Comparison of ENCODE assay signal across 9 mouse cellular contexts in genomic region chr1:161196364-161196763, GRCm38 (mm10). TPM values are rescaled to one million over a fixed set of nuclear protein-coding genes. Genes with fewer than 3 reads are reported as not detected.
DNase-seq lines count a peak whose midpoint lies in the region; ATAC-seq and TF ChIP-seq lines count a peak whose summit lies in the region.
"Not testable (repeated sequence)": the region's sequence is repeated elsewhere in the genome, so short reads cannot be mapped to it uniquely, and the experiment has no call there.
"Had no signal": no experiment of that assay in that cellular context is flagged by ENCODE, and none has a peak within 500 bp of the region (broad histone marks: within the 10 kb centered on the region; RNA-seq: fewer than 3 reads in every experiment).

No protein-coding gene starts in this region.

- DNase-seq in forebrain, embryonic 10.5 days (ENCODE audit: extremely low spot score, low spot score); heart, embryonic 10.5 days (ENCODE audit: low spot score); hindbrain, embryonic 14.5 days (ENCODE audit: low spot score); kidney, postnatal 0 days (ENCODE audit: low spot score); liver, embryonic 14.5 days (ENCODE audit: low read depth in 3 of 3, low spot score in 3 of 3): not testable (repeated sequence)

- not testable (repeated sequence) for H3K27me3 ChIP-seq in forebrain, embryonic 10.5 days (ENCODE audit: poor library complexity, severe bottlenecking); heart, embryonic 10.5 days (ENCODE audit: insufficient read depth, poor library complexity, severe bottlenecking); hindbrain, embryonic 14.5 days (ENCODE audit: control insufficient read depth, insufficient read depth, low read length); kidney, postnatal 0 days (ENCODE audit: insufficient read depth, low read length); liver, embryonic 14.5 days (ENCODE audit: control insufficient read depth, insufficient read depth, low read length); midbrain, embryonic 13.5 days; small intestine, adult 2 months (ENCODE audit: control insufficient read depth, insufficient read depth, low read length)

- H3K4me3 ChIP-seq in brown adipose tissue, adult 24 weeks (ENCODE audit: insufficient read depth, low read depth, low read length): peak overlapping the region; percentile 65
- peak overlapping the region; percentile 57 for H3K4me3 ChIP-seq in forebrain, embryonic 10.5 days
- peak overlapping the region; percentile 61 for H3K4me3 ChIP-seq in heart, embryonic 10.5 days
- H3K4me3 ChIP-seq in hindbrain, embryonic 14.5 days (replicated peaks; ENCODE audit: low read length): peak overlapping the region; percentile 37
- peak overlapping the region; percentile 48; the same call in 1 of the 2 replicates for H3K4me3 ChIP-seq in kidney, postnatal 0 days (replicated peaks; ENCODE audit: low read depth, low read length)
- H3K4me3 ChIP-seq in liver, embryonic 14.5 days (ENCODE audit: insufficient read depth in 1 of 2, low read depth in 2 of 2, low read length in 2 of 2): peak overlapping the region in 1 of 2 experiments; percentile 80; a peak in 2 of 4 replicates
- peak overlapping the region; percentile 46 for H3K4me3 ChIP-seq in midbrain, embryonic 13.5 days (replicated peaks)
- peak overlapping the region; percentile 3; the same call in 1 of the 2 replicates for H3K4me3 ChIP-seq in small intestine, adult 2 months (ENCODE audit: low read depth, low read length)

- peak overlapping the region; percentile 15; the same call in 1 of the 2 replicates for H3K27ac ChIP-seq in brown adipose tissue, adult 24 weeks (replicated peaks; ENCODE audit: low read depth, low read length)
- H3K27ac ChIP-seq in forebrain, embryonic 10.5 days: peak overlapping the region; percentile 80
- 0 out of 2 replicates have a peak overlapping the region, but pooled peaks have one; percentile 60 for H3K27ac ChIP-seq in heart, embryonic 10.5 days
- peak overlapping the region; percentile 65; the same call in 1 of the 2 replicates for H3K27ac ChIP-seq in hindbrain, embryonic 14.5 days
- H3K27ac ChIP-seq in kidney, postnatal 0 days; liver, embryonic 14.5 days; small intestine, adult 2 months (ENCODE audit: insufficient read depth, low read depth, low read length): not testable (repeated sequence)
- H3K27ac ChIP-seq in midbrain, embryonic 13.5 days: peak overlapping the region; percentile 74

- ATAC-seq in hindbrain, embryonic 14.5 days (ENCODE audit: low FRiP score); kidney, postnatal 0 days (replicated peaks; ENCODE audit: low FRiP score, low read depth); liver, embryonic 14.5 days (ENCODE audit: insufficient read depth); midbrain, embryonic 13.5 days: not testable (repeated sequence)

- peak overlapping the region; percentile 47; the same call in 1 of the 2 replicates for H3K9ac ChIP-seq in hindbrain, embryonic 14.5 days
- 0 out of 2 replicates have a peak overlapping the region, but pooled peaks have one; percentile 40 for H3K9ac ChIP-seq in kidney, postnatal 0 days (ENCODE audit: low read depth, low read length)
- H3K9ac ChIP-seq in liver, embryonic 14.5 days (replicated peaks); midbrain, embryonic 13.5 days (replicated peaks): not testable (repeated sequence)

- not testable (repeated sequence) for TF ChIP-seq POLR2A in small intestine, adult 2 months (IDR thresholded peaks at IDR 0.05; ENCODE audit: low read depth, low read length)

- H3K4me1 ChIP-seq in brown adipose tissue, adult 24 weeks (ENCODE audit: control insufficient read depth, insufficient read depth, insufficient read length, low read length); forebrain, embryonic 10.5 days; heart, embryonic 10.5 days; hindbrain, embryonic 14.5 days (replicated peaks; ENCODE audit: control insufficient read depth, insufficient read depth, low read length); kidney, postnatal 0 days (replicated peaks; ENCODE audit: insufficient read depth, low read length); liver, embryonic 14.5 days (replicated peaks; ENCODE audit: control insufficient read depth in 2 of 2, insufficient read depth in 2 of 2, low read length in 1 of 2); small intestine, adult 2 months (ENCODE audit: control insufficient read depth, insufficient read depth, insufficient read length, low read length): not testable (repeated sequence)
- H3K4me1 ChIP-seq in midbrain, embryonic 13.5 days (replicated peaks): peaks cover 14% of the 10 kb centered on the region; the same call in 1 of the 2 replicates

- H3K36me3 ChIP-seq in forebrain, embryonic 10.5 days (replicated peaks); heart, embryonic 10.5 days; hindbrain, embryonic 14.5 days (replicated peaks; ENCODE audit: control insufficient read depth, insufficient read depth); kidney, postnatal 0 days (ENCODE audit: insufficient read depth, low read length); liver, embryonic 14.5 days (replicated peaks; ENCODE audit: control insufficient read depth, insufficient read depth, low read depth); midbrain, embryonic 13.5 days; small intestine, adult 2 months (ENCODE audit: control insufficient read depth, insufficient read depth, low read length): not testable (repeated sequence)

- not testable (repeated sequence) for TF ChIP-seq EP300 in liver, embryonic 14.5 days (IDR thresholded peaks at IDR 0.05; ENCODE audit: low read depth)

- not testable (repeated sequence) for TF ChIP-seq CTCF in kidney, postnatal 0 days (IDR thresholded peaks at IDR 0.05; ENCODE audit: low read depth); liver, embryonic 14.5 days (IDR thresholded peaks at IDR 0.05; ENCODE audit: low read depth); small intestine, adult 2 months (IDR thresholded peaks at IDR 0.05; ENCODE audit: extremely low read depth, insufficient read length, insufficient replicate concordance, low read depth, low read length)

- WGBS in forebrain, embryonic 10.5 days: 60% methylated on average over 11 of the region's 11 CpGs
- WGBS in heart, embryonic 10.5 days: 56% methylated on average over 11 of the region's 11 CpGs
- WGBS in hindbrain, embryonic 14.5 days: 42% methylated on average over 11 of the region's 11 CpGs
- 52% methylated on average over 11 of the region's 11 CpGs for WGBS in kidney, postnatal 0 days
- 53% methylated on average over 11 of the region's 11 CpGs for WGBS in liver, embryonic 14.5 days (ENCODE audit: insufficient replicate concordance)
- 52% methylated on average over 11 of the region's 11 CpGs for WGBS in midbrain, embryonic 13.5 days
- WGBS in small intestine, adult 2 months: 38% methylated on average over 11 of the region's 11 CpGs

- peak overlapping the region; percentile 73 for H3K4me2 ChIP-seq in hindbrain, embryonic 14.5 days (replicated peaks)
- H3K4me2 ChIP-seq in kidney, postnatal 0 days (ENCODE audit: low read length): peak overlapping the region; percentile 77
- peak overlapping the region; percentile 90 for H3K4me2 ChIP-seq in liver, embryonic 14.5 days (ENCODE audit: low read depth)
- H3K4me2 ChIP-seq in midbrain, embryonic 13.5 days (replicated peaks): peak overlapping the region; percentile 63

- H3K9me3 ChIP-seq in forebrain, embryonic 10.5 days; heart, embryonic 10.5 days; hindbrain, embryonic 14.5 days (ENCODE audit: control insufficient read depth, low read length); kidney, postnatal 0 days (replicated peaks; ENCODE audit: low read length); liver, embryonic 14.5 days (ENCODE audit: control insufficient read depth, low read length); midbrain, embryonic 13.5 days: not testable (repeated sequence)

RNA-seq across cellular contexts. Expression of gene Tex50, which starts 37.2 kb away (rescaled TPM):
- polyA plus RNA-seq in brown adipose tissue, adult 24 weeks (2012; ENCODE audit: insufficient read depth, insufficient read length, missing spikeins): not detected in 2 replicates
- 0.16 and 0.47 TPM in 2 replicates for polyA plus RNA-seq in forebrain, embryonic 10.5 days (2016; fragmentation: Nextera tagmentation; extraction: Ambion mirVana)
- 0.15 TPM in 1 of 2 replicates, not detected in the other for polyA plus RNA-seq in heart, embryonic 10.5 days (2016; fragmentation: Nextera tagmentation; extraction: Ambion mirVana)
- 0.59 and 0.66 TPM in 2 replicates for polyA plus RNA-seq in hindbrain, embryonic 14.5 days (2014; fragmentation: Nextera tagmentation; extraction: Ambion mirVana)
- polyA plus RNA-seq in kidney, postnatal 0 days (2015; fragmentation: Nextera tagmentation; extraction: Ambion mirVana): 0.11 and 0.16 TPM in 2 replicates
- not detected in 2 replicates for polyA plus RNA-seq in liver, embryonic 14.5 days (2012; rRNA removed)
- polyA plus RNA-seq in liver, embryonic 14.5 days (2014; fragmentation: Nextera tagmentation; extraction: Ambion mirVana): not detected in 2 replicates
- 0.55 and 0.66 TPM in 2 replicates for polyA plus RNA-seq in midbrain, embryonic 13.5 days (2015; fragmentation: Nextera tagmentation; extraction: Ambion mirVana)
- not detected in 2 replicates for polyA plus RNA-seq in small intestine, adult 2 months (2012; rRNA removed)
- polyA plus RNA-seq: C2C12 had no signal

RNA-seq across cellular contexts. Expression of gene Ankrd45, which starts 53.9 kb away (rescaled TPM):
- polyA plus RNA-seq in brown adipose tissue, adult 24 weeks (2012; ENCODE audit: insufficient read depth, insufficient read length, missing spikeins): not detected in 2 replicates
- 8.8 and 8.9 TPM in 2 replicates for polyA plus RNA-seq in forebrain, embryonic 10.5 days (2016; fragmentation: Nextera tagmentation; extraction: Ambion mirVana)
- 2.0 and 2.8 TPM in 2 replicates for polyA plus RNA-seq in heart, embryonic 10.5 days (2016; fragmentation: Nextera tagmentation; extraction: Ambion mirVana)
- polyA plus RNA-seq in hindbrain, embryonic 14.5 days (2014; fragmentation: Nextera tagmentation; extraction: Ambion mirVana): 25.1 and 29.8 TPM in 2 replicates
- polyA plus RNA-seq in kidney, postnatal 0 days (2015; fragmentation: Nextera tagmentation; extraction: Ambion mirVana): 4.5 and 4.8 TPM in 2 replicates
- 0.02 TPM in 2 replicates for polyA plus RNA-seq in liver, embryonic 14.5 days (2012; rRNA removed)
- 0.09 TPM in 1 of 2 replicates, not detected in the other for polyA plus RNA-seq in liver, embryonic 14.5 days (2014; fragmentation: Nextera tagmentation; extraction: Ambion mirVana)
- 10.7 and 13.4 TPM in 2 replicates for polyA plus RNA-seq in midbrain, embryonic 13.5 days (2015; fragmentation: Nextera tagmentation; extraction: Ambion mirVana)
- not detected in 2 replicates for polyA plus RNA-seq in small intestine, adult 2 months (2012; rRNA removed)

RNA-seq across cellular contexts. Expression of gene Prdx6, which starts 54.7 kb away (rescaled TPM):
- 268 and 347 TPM in 2 replicates for polyA plus RNA-seq in brown adipose tissue, adult 24 weeks (2012; ENCODE audit: insufficient read depth, insufficient read length, missing spikeins)
- 663 and 680 TPM in 2 replicates for polyA plus RNA-seq in forebrain, embryonic 10.5 days (2016; fragmentation: Nextera tagmentation; extraction: Ambion mirVana)
- polyA plus RNA-seq in heart, embryonic 10.5 days (2016; fragmentation: Nextera tagmentation; extraction: Ambion mirVana): 537 and 587 TPM in 2 replicates
- polyA plus RNA-seq in hindbrain, embryonic 14.5 days (2014; fragmentation: Nextera tagmentation; extraction: Ambion mirVana): 188 and 199 TPM in 2 replicates
- polyA plus RNA-seq in kidney, postnatal 0 days (2015; fragmentation: Nextera tagmentation; extraction: Ambion mirVana): 361 and 381 TPM in 2 replicates
- polyA plus RNA-seq in liver, embryonic 14.5 days (2012; rRNA removed): 63.6 and 106 TPM in 2 replicates
- 341 and 350 TPM in 2 replicates for polyA plus RNA-seq in liver, embryonic 14.5 days (2014; fragmentation: Nextera tagmentation; extraction: Ambion mirVana)
- 211 and 220 TPM in 2 replicates for polyA plus RNA-seq in midbrain, embryonic 13.5 days (2015; fragmentation: Nextera tagmentation; extraction: Ambion mirVana)
- 52.8 and 59.5 TPM in 2 replicates for polyA plus RNA-seq in small intestine, adult 2 months (2012; rRNA removed)
